In the genomic region with DNA sequence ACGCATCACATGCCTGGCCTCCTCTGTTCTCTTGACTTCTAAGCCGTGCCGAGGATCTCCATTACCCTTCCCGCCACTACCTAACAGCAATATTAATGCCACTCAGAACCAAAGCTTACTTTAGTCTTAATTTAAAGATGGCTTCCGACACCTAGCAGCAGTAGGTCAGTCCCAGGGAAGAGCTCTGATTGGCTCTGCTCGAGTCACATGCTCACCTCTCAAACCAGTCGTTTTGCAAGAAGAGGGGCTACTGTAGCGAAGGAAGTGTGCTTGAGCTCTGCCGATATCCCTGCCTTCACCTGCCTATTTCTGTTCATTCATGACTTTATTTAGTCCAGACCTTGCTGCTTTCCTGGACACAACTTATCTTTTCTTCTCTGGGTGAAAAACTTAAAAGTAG, we compare ENCODE assay signal across 21 mouse cellular contexts.
"Had no signal": no experiment of that assay in that cellular context is flagged by ENCODE, and none has a peak within 500 bp of the region (broad histone marks: within the 10 kb centered on the region; RNA-seq: fewer than 3 reads in every experiment).

No protein-coding gene starts in this region.

- DNase-seq: gastrocnemius, postnatal 14 days; gastrocnemius, postnatal 36 days; heart, adult 11 months; heart, postnatal 10 days; heart, postnatal 4 days; kidney, adult 18-20 months; kidney, postnatal 10 days; layer of hippocampus, adult 9-11 months; layer of hippocampus, postnatal 36 days; left cerebral cortex, postnatal 4 days had no signal

- H3K4me3 ChIP-seq: heart, embryonic 10.5 days; heart, embryonic 12.5 days; hindbrain, embryonic 10.5 days; hindbrain, embryonic 12.5 days; intestine, embryonic 15.5 days; limb, embryonic 13.5 days; limb, embryonic 15.5 days had no signal

- ATAC-seq: hindbrain, embryonic 16.5 days; inflammation-experienced regulatory T-cells, adult 6 months; intestine, embryonic 15.5 days; intestine, postnatal 0 days had no signal

- H3K4me1 ChIP-seq: heart, embryonic 12.5 days; intestine, embryonic 15.5 days; limb, embryonic 13.5 days; limb, embryonic 15.5 days had no signal

- H3K27me3 ChIP-seq: heart, embryonic 12.5 days; hindbrain, embryonic 12.5 days; intestine, embryonic 15.5 days; limb, embryonic 13.5 days; limb, embryonic 15.5 days had no signal

- H3K36me3 ChIP-seq: heart, embryonic 10.5 days; heart, embryonic 12.5 days; hindbrain, embryonic 10.5 days; hindbrain, embryonic 12.5 days; intestine, embryonic 15.5 days; limb, embryonic 13.5 days; limb, embryonic 15.5 days had no signal

- H3K27ac ChIP-seq: heart, embryonic 10.5 days; hindbrain, embryonic 10.5 days; hindbrain, embryonic 12.5 days; hindbrain, embryonic 14.5 days; intestine, embryonic 15.5 days; limb, embryonic 13.5 days; limb, embryonic 15.5 days had no signal
